Mouse (Mus musculus) limb, embryonic 11.5 days (tissue): ENCODE measurements at regions not wholly inside any gene's neighbourhood (a gene's known extent, or its start where the extent isn't known, plus 50 kb on each side); places are given as distances from the start of the nearest gene placed in this dataset.
"Not testable (repeated sequence)": the region's sequence is repeated elsewhere in the genome, so short reads cannot be mapped to it uniquely, and the experiment has no call there.

ENCODE experiments used
- ATAC-seq: fragments of 200-750 bp; cut with Nextera tagmentation; 2 replicates; pipeline ENCODE4 v1.8.0; 2017; ENCODE audit warnings: low read depth; ENCODE audit not compliant: insufficient number of reproducible peaks, low FRiP score, low TSS enrichment
- DNase-seq: peaks from one replicate; pipeline ENCODE4 v3.0.0-alpha.2; 2015; ENCODE audit warnings: low spot score
- H3K27ac ChIP-seq: fragments of 300-500 bp; sonication (generic); replicated peaks from 2 replicates; pipeline ENCODE4 v1.5.1; 2014; ENCODE audit warnings: low read depth, mild to moderate bottlenecking, low read length
- H3K27me3 ChIP-seq: fragments of 300-500 bp; sonication (generic); 2 replicates; pipeline ENCODE4 v1.6.1; 2014; ENCODE audit warnings: mild to moderate bottlenecking, low read length, mixed read lengths; ENCODE audit not compliant: control insufficient read depth, insufficient read depth
- H3K36me3 ChIP-seq: fragments of 300-500 bp; sonication (generic); 2 replicates; pipeline ENCODE4 v1.6.1; 2014; ENCODE audit warnings: mild to moderate bottlenecking, low read length, moderate library complexity, mixed read lengths; ENCODE audit not compliant: control insufficient read depth, insufficient read depth
- H3K4me1 ChIP-seq: fragments of 300-500 bp; sonication (generic); 2 replicates; pipeline ENCODE4 v1.6.1; 2014; ENCODE audit warnings: low read length, mixed read lengths; ENCODE audit not compliant: control insufficient read depth, insufficient read depth
- H3K4me2 ChIP-seq: fragments of 300-500 bp; sonication (generic); 2 replicates; pipeline ENCODE4 v1.6.1; 2014; ENCODE audit warnings: low read depth, mild to moderate bottlenecking, moderate library complexity; ENCODE audit not compliant: severe bottlenecking
- H3K4me3 ChIP-seq: fragments of 300-500 bp; sonication (generic); 2 replicates; pipeline ENCODE4 v1.5.1; 2014; ENCODE audit warnings: low read depth, low read length
- H3K9ac ChIP-seq: fragments of 300-500 bp; sonication (generic); 2 replicates; pipeline ENCODE4 v1.6.1; 2014; ENCODE audit warnings: mild to moderate bottlenecking, low read length
- H3K9me3 ChIP-seq: fragments of 300-500 bp; sonication (generic); 2 replicates; pipeline ENCODE4 v1.6.1; 2016; ENCODE audit warnings: low read length; ENCODE audit not compliant: control insufficient read depth
- WGBS: fragments of 180-500 bp; shearing (Covaris S2); extraction: QIAGEN DNeasy Blood & Tissue Kit; methylation state at CpG from one replicate; pipeline ENCODE4 v1.1.7; 2014; 5-methylcytosine and 5-hydroxymethylcytosine counted together

GRCm38 (mm10) chr15:89730320-89730719 lies 111.3 kb downstream of the Syt10 start:
- H3K36me3 ChIP-seq = no peaks in the 10 kb centered on the region
- 31% methylated on average over 6 of the region's 6 CpGs for WGBS
- H3K9me3 ChIP-seq = no peaks in the 10 kb centered on the region
- no peak overlapping the region for H3K4me3 ChIP-seq
- ATAC-seq (peak; percentile 44; the same call in 1 of the 2 replicates), DNase-seq (peak; percentile 60)
- no peak overlapping the region for H3K27ac ChIP-seq
- no peaks in the 10 kb centered on the region for H3K27me3 ChIP-seq
- no peaks in the 10 kb centered on the region for H3K4me1 ChIP-seq
- no peak overlapping the region for H3K9ac ChIP-seq
- H3K4me2 ChIP-seq = no peak overlapping the region

- H3K9me3 ChIP-seq = no peaks in the 10 kb centered on the region
- no peaks in the 10 kb centered on the region for H3K36me3 ChIP-seq
- no peak overlapping the region for H3K4me3 ChIP-seq
- ATAC-seq (no peak), DNase-seq (no peak)
- 69% methylated on average over 12 of the region's 12 CpGs for WGBS
- H3K4me2 ChIP-seq = no peak overlapping the region
- no peak overlapping the region for H3K27ac ChIP-seq
- H3K9ac ChIP-seq = no peak overlapping the region
- no peaks in the 10 kb centered on the region for H3K4me1 ChIP-seq
- no peaks in the 10 kb centered on the region for H3K27me3 ChIP-seq
Observed at GRCm38 (mm10) chr15:89724356-89724755, 117.3 kb downstream of the Syt10 start.

DNA sequence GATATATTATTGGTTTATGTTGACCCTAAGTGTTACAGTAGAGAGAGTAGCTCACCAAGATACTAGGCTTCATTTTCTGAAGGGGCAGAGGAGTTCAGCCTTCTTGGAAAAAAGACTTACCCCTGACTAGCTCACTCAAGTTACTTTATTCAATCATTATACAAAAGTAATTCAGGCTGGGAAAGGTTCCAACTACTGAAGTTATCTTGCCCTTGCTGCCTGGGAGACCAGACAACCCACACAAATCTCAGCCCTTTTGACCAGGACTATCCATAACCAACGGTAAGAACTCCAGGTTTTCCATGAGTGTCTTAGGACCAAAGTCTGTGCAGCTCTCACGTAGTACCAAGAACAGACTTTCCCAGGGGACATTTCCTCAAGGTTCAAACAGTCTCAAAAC lies 105.5 kb upstream of the Rabl2 start:
- DNase-seq (no peak), ATAC-seq (no peak)
- H3K9ac ChIP-seq = no peak overlapping the region
- H3K27me3 ChIP-seq = no peaks in the 10 kb centered on the region
- H3K36me3 ChIP-seq = no peaks in the 10 kb centered on the region
- 82% methylated on average over 2 of the region's 2 CpGs for WGBS
- no peak overlapping the region for H3K4me2 ChIP-seq
- H3K9me3 ChIP-seq = no peaks in the 10 kb centered on the region
- no peaks in the 10 kb centered on the region for H3K4me1 ChIP-seq
- H3K4me3 ChIP-seq = no peak overlapping the region
- no peak overlapping the region for H3K27ac ChIP-seq

- no peak overlapping the region for H3K9ac ChIP-seq
- no peaks in the 10 kb centered on the region for H3K4me1 ChIP-seq
- H3K4me2 ChIP-seq = no peak overlapping the region
- H3K36me3 ChIP-seq = no peaks in the 10 kb centered on the region
- ATAC-seq = no peak
- no peak for DNase-seq
- no peak overlapping the region for H3K27ac ChIP-seq
- no peak overlapping the region for H3K4me3 ChIP-seq
- H3K27me3 ChIP-seq = no peaks in the 10 kb centered on the region
- no peaks in the 10 kb centered on the region for H3K9me3 ChIP-seq
Observed at GRCm38 (mm10) chr15:89676366-89676765, 84.6 kb upstream of the Rabl2 start.

DNA sequence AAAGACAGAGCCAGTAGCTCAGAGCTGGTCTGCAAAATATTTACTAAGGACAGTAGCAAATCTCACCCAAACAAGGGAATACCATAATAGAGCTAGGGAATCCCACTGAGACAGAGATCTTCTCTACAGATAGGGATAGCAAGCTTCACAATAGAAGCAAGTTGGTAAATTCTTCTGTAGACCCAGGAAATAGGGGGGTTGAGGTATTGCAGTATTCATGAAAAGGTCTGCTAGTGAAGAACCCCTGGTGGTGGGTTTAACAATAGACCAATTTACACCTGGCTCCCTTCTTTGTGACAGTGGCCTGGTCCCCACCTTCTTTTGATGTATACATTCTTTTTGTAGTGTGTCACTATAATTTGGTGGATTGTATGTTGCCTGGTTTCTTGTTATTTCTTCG lies 64.8 kb upstream of the Rabl2 start:
- not testable (repeated sequence) for H3K4me1 ChIP-seq, H3K9me3 ChIP-seq, H3K27ac ChIP-seq, H3K9ac ChIP-seq, ATAC-seq, H3K4me3 ChIP-seq, H3K4me2 ChIP-seq, H3K27me3 ChIP-seq, H3K36me3 ChIP-seq, DNase-seq
- WGBS = 94% methylated on average over 1 of the region's 1 CpGs
